Mouse (Mus musculus) hindbrain, embryonic 16.5 days (tissue): ENCODE data around the gene Best3. TPM values are rescaled to one million over a fixed set of nuclear protein-coding genes. Genes with fewer than 3 reads are reported as not detected.

Experiments
- ATAC-seq: fragments of 200-750 bp; cut with Nextera tagmentation; 2 replicates; pipeline ENCODE4 v1.8.0; 2017; ENCODE audit warnings: moderate TSS enrichment, moderate library complexity
- H3K27ac ChIP-seq: fragments of 300-500 bp; sonication (generic); 2 replicates; pipeline ENCODE4 v1.5.1; 2014; ENCODE audit warnings: low read depth, mild to moderate bottlenecking, control low read depth, low read length, moderate library complexity
- H3K27me3 ChIP-seq: fragments of 300-500 bp; sonication (generic); replicated peaks from 2 replicates; pipeline ENCODE4 v1.6.1; 2014; ENCODE audit warnings: low read length; ENCODE audit not compliant: control insufficient read depth, insufficient read depth
- H3K36me3 ChIP-seq: fragments of 300-500 bp; sonication (generic); 2 replicates; pipeline ENCODE4 v1.6.1; 2014; ENCODE audit warnings: mild to moderate bottlenecking, low read length, moderate library complexity, mixed read lengths; ENCODE audit not compliant: control insufficient read depth, insufficient read depth
- H3K4me1 ChIP-seq: fragments of 300-500 bp; sonication (generic); 2 replicates; pipeline ENCODE4 v1.6.1; 2014; ENCODE audit warnings: low read depth, low read length; ENCODE audit not compliant: control insufficient read depth, insufficient read depth
- H3K4me2 ChIP-seq: fragments of 300-500 bp; sonication (generic); 2 replicates; pipeline ENCODE4 v1.6.1; 2014; ENCODE audit warnings: mild to moderate bottlenecking, low read length, control low read depth, moderate library complexity
- H3K4me3 ChIP-seq: fragments of 300-500 bp; sonication (generic); 2 replicates; pipeline ENCODE4 v1.5.1; 2014; ENCODE audit warnings: mild to moderate bottlenecking, low read length, control low read depth, moderate library complexity
- H3K9ac ChIP-seq: fragments of 300-500 bp; sonication (generic); 2 replicates; pipeline ENCODE4 v1.6.1; 2014; ENCODE audit warnings: low read depth, mild to moderate bottlenecking, control low read depth, low read length, moderate library complexity
- H3K9me3 ChIP-seq: fragments of 300-500 bp; sonication (generic); 2 replicates; pipeline ENCODE4 v1.6.1; 2014; ENCODE audit warnings: mild to moderate bottlenecking, low read length, moderate library complexity; ENCODE audit not compliant: control insufficient read depth
- WGBS: fragments of 180-500 bp; shearing (Covaris S2); extraction: QIAGEN DNeasy Blood & Tissue Kit; methylation state at CpG from one replicate; pipeline ENCODE4 v1.1.7; 2014; 5-methylcytosine and 5-hydroxymethylcytosine counted together
- polyA plus RNA-seq: library from polyadenylated mRNA; unstranded; fragments of >200 nt; fragmentation: Nextera tagmentation; extraction: Ambion mirVana; gene quantifications from 2 replicates; pipeline ENCODE4 v1.2.1, GENCODE M21; 2015

The Best3 gene
- polyA plus RNA-seq, 1 experiment from 2014 or later, result 0.16 TPM

DNA sequence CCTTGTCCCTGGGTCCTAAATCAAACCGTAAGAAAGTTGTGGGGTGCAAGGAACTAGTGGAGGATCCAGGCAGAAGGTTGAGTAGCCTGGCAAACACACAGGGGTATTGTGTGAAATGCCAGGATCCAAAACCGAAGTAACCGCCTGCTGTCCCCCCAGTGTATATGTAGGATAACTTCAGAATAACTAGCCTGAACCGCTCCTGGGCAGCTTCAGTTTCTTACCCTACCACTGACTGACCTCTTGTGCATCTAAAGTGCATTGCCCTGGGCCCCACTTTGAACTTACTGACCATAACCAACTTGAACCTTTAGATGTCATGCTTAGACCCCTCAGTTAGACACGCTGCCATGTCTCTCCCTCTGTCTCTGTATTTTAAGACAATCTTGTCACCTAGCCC is 9.0 kb downstream of the Best3 start:
- H3K4me3 ChIP-seq, result no peak overlapping the region
- 81% methylated on average over 5 of the region's 5 CpGs for WGBS
- no peak for ATAC-seq
- H3K9ac ChIP-seq, result no peak overlapping the region
- H3K36me3 ChIP-seq, result no peaks in the 10 kb centered on the region
- H3K9me3 ChIP-seq, result no peaks in the 10 kb centered on the region
- no peaks in the 10 kb centered on the region for H3K4me1 ChIP-seq
- H3K27ac ChIP-seq, result no peak overlapping the region
- H3K27me3 ChIP-seq, result no peaks in the 10 kb centered on the region
- no peak overlapping the region for H3K4me2 ChIP-seq

DNA sequence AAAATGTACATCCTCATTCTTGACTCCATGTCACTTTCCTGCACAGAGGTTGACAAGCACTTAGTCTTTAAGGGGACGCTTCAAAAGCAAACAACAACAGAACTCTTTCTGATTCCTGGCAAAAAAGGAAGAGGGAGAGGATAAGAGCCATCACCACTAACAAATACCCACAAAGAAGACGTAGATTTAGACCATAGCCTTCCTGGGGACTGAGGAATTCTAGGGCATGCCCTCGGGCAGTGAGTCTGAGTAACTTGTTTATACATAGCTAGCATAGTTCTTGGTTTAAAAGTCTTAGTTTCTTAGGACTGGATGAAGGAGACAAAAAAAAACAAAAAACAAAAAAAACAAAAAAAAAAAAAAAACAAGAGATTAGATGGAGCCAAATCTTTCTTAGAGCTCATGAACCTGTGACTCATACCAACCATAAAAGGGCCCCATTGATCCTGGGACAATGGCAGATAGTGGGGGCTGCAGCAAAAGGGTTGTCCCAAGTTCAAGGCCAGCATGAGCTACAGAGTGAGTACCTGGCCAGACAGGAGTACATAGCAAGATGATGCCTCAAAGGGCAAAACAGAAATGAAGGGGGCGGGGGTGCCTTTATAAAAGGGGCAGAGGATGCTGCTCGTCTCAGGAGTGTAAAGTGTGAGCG is 9.6 kb downstream of the Best3 start:
- Histone ChIP-seq H3K36me3 (no peaks in the 10 kb centered on the region), H3K9me3 (no peaks in the 10 kb centered on the region), H3K4me1 (no peaks in the 10 kb centered on the region), H3K27me3 (no peaks in the 10 kb centered on the region), H3K4me3 (no peak overlapping the region), H3K9ac (no peak overlapping the region), H3K27ac (no peak overlapping the region), H3K4me2 (no peak overlapping the region)
- no peak for ATAC-seq
- WGBS, result 79% methylated on average over 6 of the region's 6 CpGs

DNA sequence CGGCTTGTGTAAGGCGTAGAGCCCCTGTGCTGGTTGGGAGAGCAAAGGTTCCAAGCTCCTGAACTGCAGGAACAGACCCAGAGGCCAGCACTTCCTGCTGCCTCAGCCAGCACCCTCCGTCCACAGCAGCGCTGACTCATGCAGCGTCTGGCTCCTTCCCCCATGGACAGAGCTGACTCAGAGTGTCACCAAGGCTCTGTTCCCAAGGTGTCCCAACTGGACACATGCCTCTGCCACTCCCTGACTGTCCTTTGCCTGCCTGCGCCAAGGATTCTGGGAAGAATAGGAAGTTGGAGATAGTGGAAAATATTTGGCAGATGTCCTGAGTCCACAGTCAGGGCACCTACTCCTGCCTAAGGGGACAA is 10.1 kb downstream of the Best3 start:
- Histone ChIP-seq H3K4me3 (no peak overlapping the region), H3K9ac (no peak overlapping the region), H3K27me3 (no peaks in the 10 kb centered on the region), H3K36me3 (no peaks in the 10 kb centered on the region), H3K9me3 (no peaks in the 10 kb centered on the region), H3K27ac (no peak overlapping the region), H3K4me2 (no peak overlapping the region), H3K4me1 (no peaks in the 10 kb centered on the region)
- 83% methylated on average over 6 of the region's 6 CpGs for WGBS
- ATAC-seq, result no peak

DNA sequence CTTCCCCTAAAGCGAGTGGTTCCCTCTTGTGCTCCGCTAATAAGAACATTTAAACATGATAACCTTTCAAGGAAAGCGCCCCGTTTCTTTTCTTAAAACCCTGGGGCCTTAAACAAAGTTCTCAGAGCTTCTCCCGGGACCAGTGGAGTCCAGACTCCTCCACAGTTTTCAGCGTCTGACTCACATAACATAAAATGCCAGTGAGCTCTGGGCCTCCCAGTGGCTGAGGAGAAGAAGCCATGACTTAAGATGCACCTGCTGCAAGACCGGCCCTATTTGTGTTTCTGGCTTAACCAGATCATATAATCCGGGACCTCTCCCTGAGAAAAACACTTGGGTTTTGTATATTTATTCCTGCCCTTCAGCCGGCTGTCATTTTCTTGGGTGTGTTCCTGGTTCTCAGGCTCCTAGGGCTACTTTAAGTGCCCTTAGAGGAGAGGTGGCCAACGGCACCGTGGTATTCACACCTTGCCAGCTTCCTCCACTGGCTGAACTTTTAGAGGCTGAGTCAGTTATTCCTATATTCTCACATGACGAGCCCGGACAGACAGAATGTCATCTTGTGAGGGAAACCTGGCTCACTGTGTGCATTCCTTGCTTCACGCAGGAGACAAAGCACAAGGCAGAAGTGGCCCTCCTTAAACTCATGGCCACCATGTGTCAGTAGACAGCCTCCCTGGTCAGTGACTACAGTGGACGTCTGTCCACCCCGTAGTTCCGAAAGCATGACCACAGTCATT is 12.8 kb downstream of the Best3 start:
- Histone ChIP-seq H3K4me2 (no peak overlapping the region), H3K4me1 (no peaks in the 10 kb centered on the region), H3K36me3 (no peaks in the 10 kb centered on the region), H3K9ac (no peak overlapping the region), H3K9me3 (no peaks in the 10 kb centered on the region), H3K4me3 (no peak overlapping the region), H3K27ac (no peak overlapping the region), H3K27me3 (no peaks in the 10 kb centered on the region)
- 84% methylated on average over 17 of the region's 17 CpGs for WGBS
- ATAC-seq, result no peak

DNA sequence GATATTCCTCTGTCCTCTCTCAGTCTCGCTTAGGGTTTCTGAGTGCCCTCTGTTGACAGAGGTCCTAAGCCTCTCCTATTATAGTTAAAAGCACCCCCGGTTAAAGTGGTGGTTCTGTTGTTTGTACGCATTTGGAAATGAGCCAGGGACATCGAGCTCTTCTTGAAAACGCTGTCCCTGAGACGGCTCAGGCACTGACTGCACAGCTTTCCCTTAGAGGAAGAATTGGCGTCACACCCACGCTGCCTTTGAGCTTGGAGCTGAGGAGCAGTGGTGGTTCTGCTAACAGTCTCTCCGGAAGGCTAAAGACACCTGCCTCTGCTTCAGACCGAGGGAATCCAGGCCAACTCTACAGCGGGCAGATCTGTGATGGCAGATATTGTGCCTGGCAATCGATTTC is 14.9 kb downstream of the Best3 start:
- no peak overlapping the region for H3K27ac ChIP-seq

DNA sequence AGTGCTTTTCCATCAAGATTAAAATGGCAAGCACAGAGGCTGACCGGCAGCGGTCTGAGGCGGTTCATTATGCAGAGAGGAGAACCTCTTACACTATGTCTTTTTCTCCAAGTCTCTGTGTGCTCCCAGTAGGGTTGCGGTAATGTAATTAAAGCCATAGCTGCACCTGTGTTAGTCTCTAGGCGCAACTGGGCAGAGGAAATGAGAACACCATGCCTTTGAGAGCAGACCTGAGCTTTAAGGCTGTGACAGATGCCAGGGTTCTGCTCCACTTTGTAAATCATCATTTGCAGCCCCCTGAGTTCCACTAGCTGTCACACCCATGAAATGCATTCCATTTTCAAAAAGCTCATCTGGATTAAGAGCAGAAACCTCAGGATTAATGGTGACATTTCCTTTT is 18.6 kb downstream of the Best3 start:
- Histone ChIP-seq H3K4me1 (no peaks in the 10 kb centered on the region; the same call in 1 of the 2 replicates), H3K9ac (no peak overlapping the region), H3K27ac (no peak overlapping the region), H3K27me3 (no peaks in the 10 kb centered on the region), H3K4me2 (no peak overlapping the region), H3K36me3 (no peaks in the 10 kb centered on the region), H3K9me3 (no peaks in the 10 kb centered on the region), H3K4me3 (no peak overlapping the region)
- ATAC-seq, result no peak
- WGBS, result 59% methylated on average over 5 of the region's 5 CpGs

More for the DNA sequence above, 14.9 kb downstream of the Best3 start:
- H3K4me1 ChIP-seq, result no peaks in the 10 kb centered on the region; the same call in 1 of the 2 replicates
- no peak overlapping the region for H3K9ac ChIP-seq
- H3K36me3 ChIP-seq, result no peaks in the 10 kb centered on the region
- H3K27me3 ChIP-seq, result no peaks in the 10 kb centered on the region
- H3K9me3 ChIP-seq, result no peaks in the 10 kb centered on the region
- H3K4me3 ChIP-seq, result no peak overlapping the region
- ATAC-seq, result no peak
- WGBS, result 53% methylated on average over 12 of the region's 12 CpGs
- no peak overlapping the region for H3K4me2 ChIP-seq

DNA sequence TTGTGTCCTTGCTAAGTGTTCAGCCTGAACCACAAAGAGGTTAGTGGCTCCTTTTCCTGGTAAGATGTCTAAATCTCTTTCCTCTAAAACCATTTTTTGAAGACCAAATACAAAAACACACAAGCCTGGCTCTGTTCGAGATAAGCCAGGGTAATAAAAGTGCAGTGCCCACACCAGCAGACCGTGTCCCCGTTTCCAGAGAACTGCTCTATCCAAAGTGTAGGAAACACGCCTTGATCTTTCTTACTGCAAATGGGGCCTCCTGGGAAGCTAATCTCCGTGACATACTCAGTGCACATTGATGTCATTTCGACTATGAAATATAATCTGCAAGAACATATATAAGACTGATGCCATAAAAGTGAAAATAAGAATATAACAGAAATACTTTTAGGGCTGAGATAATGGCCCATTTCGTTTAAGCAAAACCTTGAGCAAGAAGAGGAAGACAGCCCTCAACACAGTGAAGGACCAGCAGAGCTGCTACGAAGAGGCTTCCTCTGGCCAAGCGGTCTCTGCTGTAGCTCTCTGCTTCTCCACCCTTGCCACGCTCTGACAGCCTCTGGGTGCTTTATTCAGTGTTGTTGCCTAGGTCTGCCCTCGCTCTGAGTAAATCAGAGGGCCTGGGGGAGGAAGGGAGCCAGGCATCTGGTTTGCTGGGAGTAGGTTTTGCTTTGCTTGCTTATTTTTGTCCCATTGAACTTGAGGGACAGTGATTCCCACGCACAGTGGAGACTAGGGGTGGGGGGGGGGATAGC is 19.8 kb downstream of the Best3 start:
- Histone ChIP-seq H3K9me3 (no peaks in the 10 kb centered on the region), H3K27me3 (no peaks in the 10 kb centered on the region), H3K4me3 (no peak overlapping the region), H3K9ac (no peak overlapping the region), H3K36me3 (no peaks in the 10 kb centered on the region), H3K4me1 (no peaks in the 10 kb centered on the region; the same call in 1 of the 2 replicates), H3K4me2 (no peak overlapping the region), H3K27ac (no peak overlapping the region)
- ATAC-seq, result no peak
- 69% methylated on average over 12 of the region's 12 CpGs for WGBS

DNA sequence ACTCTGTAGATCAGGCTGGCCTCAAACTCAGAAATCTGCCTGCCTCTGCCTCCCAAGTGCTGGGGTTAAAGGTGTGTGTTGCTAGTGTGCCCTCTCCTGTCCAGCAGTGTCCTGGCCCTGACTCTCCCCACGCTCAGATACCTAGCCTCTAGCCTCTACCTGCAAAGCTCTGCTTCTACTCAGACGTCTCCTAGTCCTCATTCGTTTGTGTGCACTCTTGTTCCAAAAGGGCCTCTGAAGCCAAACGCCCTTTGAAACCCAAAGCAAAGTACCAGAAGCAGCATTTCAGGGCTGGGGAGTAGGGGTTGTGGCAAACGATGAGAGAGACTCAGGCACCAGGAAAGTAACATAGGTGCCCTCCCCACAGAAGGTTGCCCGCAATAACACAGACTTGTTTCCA is 23.6 kb downstream of the Best3 start:
- H3K9ac ChIP-seq, result no peak overlapping the region
- WGBS, result 88% methylated on average over 6 of the region's 6 CpGs
- no peaks in the 10 kb centered on the region for H3K27me3 ChIP-seq
- H3K27ac ChIP-seq, result no peak overlapping the region
- no peaks in the 10 kb centered on the region for H3K9me3 ChIP-seq
- H3K36me3 ChIP-seq, result no peaks in the 10 kb centered on the region
- ATAC-seq, result no peak
- H3K4me3 ChIP-seq, result no peak overlapping the region
- H3K4me2 ChIP-seq, result no peak overlapping the region
- H3K4me1 ChIP-seq, result peaks cover 4% of the 10 kb centered on the region

DNA sequence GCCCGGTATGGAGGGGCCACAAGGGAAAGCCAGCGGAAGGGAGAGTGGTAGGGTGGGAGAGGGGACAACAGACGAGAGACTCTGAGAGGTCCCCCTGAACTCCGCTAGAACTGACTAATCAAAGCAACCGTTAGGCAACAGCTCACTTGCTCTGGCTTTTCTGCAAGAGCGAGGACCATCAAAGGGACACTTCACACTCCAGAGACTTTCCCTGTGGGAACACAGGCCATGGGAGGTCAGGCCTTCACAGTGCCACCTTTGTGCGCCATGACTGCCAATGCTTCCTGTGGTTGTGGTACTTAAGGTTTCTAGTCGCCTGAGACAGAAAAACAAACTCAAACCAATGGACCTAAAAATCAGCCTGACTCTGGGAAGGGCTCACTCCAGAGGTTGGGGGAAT is 24.9 kb downstream of the Best3 start:
- no peaks in the 10 kb centered on the region for H3K27me3 ChIP-seq
- WGBS, result 48% methylated on average over 8 of the region's 8 CpGs
- H3K36me3 ChIP-seq, result no peaks in the 10 kb centered on the region
- no peak overlapping the region for H3K27ac ChIP-seq
- no peak for ATAC-seq
- H3K4me3 ChIP-seq, result no peak overlapping the region
- no peaks in the 10 kb centered on the region for H3K9me3 ChIP-seq
- peaks cover 4% of the 10 kb centered on the region; the same call in 1 of the 2 replicates for H3K4me1 ChIP-seq
- no peak overlapping the region for H3K9ac ChIP-seq
- no peak overlapping the region for H3K4me2 ChIP-seq
